Mouse (Mus musculus): Measurements from ENCODE around the gene Ube2d1. TPM values are rescaled to one million over a fixed set of nuclear protein-coding genes. Genes with fewer than 3 reads are reported as not detected.

Gene Ube2d1
- polyA plus RNA-seq, 1 experiment from 2014 or later: 186 TPM

DNA sequence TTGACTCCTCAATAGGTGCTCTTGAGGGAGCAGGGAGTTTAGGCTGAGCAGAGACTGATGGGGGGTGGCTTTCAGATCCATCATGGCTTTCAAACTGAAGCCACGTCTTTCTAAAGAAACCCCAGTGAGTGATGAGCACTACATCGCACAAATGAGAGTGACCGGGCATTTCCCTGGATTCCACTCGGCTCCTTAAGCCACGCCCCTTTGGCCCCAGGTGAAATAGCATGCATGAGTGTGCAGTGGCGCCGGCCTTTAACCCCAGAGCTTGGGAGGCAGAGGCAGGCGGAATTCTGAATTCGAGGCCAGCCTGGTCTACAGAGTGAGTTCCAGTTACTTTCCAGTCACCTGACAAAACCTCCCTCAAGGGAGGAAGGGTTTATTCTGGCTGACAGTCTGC is 69.1 kb downstream of the Ube2d1 start:
- Histone ChIP-seq H3K36me3 (no peaks in the 10 kb centered on the region), H3K27me3 (no peaks in the 10 kb centered on the region), H3K4me3 (no peak overlapping the region), H3K4me2 (no peak overlapping the region), H3K9me3 (no peaks in the 10 kb centered on the region), H3K4me1 (replicated peaks) (peaks cover 5% of the 10 kb centered on the region; the same call in 1 of the 2 replicates), H3K9ac (no peak overlapping the region), H3K27ac (replicated peaks) (no peak overlapping the region)
- ATAC-seq (ENCODE audit: low FRiP score, low read depth): no peak
- WGBS: 80% methylated on average over 9 of the region's 9 CpGs

Other genes with a start within 250 kb of the Ube2d1 start
- gene Bicc1, start 125.6 kb downstream of the Ube2d1 start, polyA plus RNA-seq (2015; fragmentation: Nextera tagmentation; extraction: Ambion mirVana): 6.5 and 6.6 TPM in 2 replicates
- 40.2 and 50.1 TPM in 2 replicates for gene Tfam, start 47.0 kb downstream of the Ube2d1 start, polyA plus RNA-seq (2015; fragmentation: Nextera tagmentation; extraction: Ambion mirVana)
- 295 and 296 TPM in 2 replicates for gene Cisd1, start 59.7 kb upstream of the Ube2d1 start, polyA plus RNA-seq (2015; fragmentation: Nextera tagmentation; extraction: Ambion mirVana)
- 16.9 and 17.0 TPM in 2 replicates for gene Ipmk, start 62.5 kb upstream of the Ube2d1 start, polyA plus RNA-seq (2015; fragmentation: Nextera tagmentation; extraction: Ambion mirVana)